ENCODE assay signal across 8 mouse cellular contexts in genomic region chr14:51913960-51914762, GRCm38 (mm10). TPM values are rescaled to one million over a fixed set of nuclear protein-coding genes. Genes with fewer than 3 reads are reported as not detected.
A peak's percentile ranks its signal among the peaks of the same experiment; 100 is the strongest.
DNase-seq lines count a peak whose midpoint lies in the region; ATAC-seq and TF ChIP-seq lines count a peak whose summit lies in the region.

Ndrg2 (minus strand) TSS chr14:51914158.

- peak within 1 kb of the TSS; percentile 93 for H3K4me2 ChIP-seq in hindbrain, embryonic 12.5 days (replicated peaks)
- peak within 1 kb of the TSS; percentile 100 for H3K4me2 ChIP-seq in lung, embryonic 14.5 days

- H3K4me3 ChIP-seq in hindbrain, embryonic 12.5 days = peak within 1 kb of the TSS; percentile 56
- H3K4me3 ChIP-seq in lung, embryonic 14.5 days (ENCODE audit: low read depth, low read length) = peak within 1 kb of the TSS; percentile 57
- H3K4me3 ChIP-seq in olfactory bulb, adult 2 months (ENCODE audit: insufficient read depth, low read depth, low read length) = peak within 1 kb of the TSS; percentile 79

- no peak for TF ChIP-seq POLR2A in olfactory bulb, adult 2 months (IDR thresholded peaks at IDR 0.05; ENCODE audit: insufficient read depth, low read depth, low read length)

- peaks cover 29% of the 10 kb centered on the region for H3K27me3 ChIP-seq in hindbrain, embryonic 12.5 days
- no peaks in the 10 kb centered on the region for H3K27me3 ChIP-seq in lung, embryonic 14.5 days (ENCODE audit: insufficient read depth, low read length)

- ATAC-seq in hindbrain, embryonic 12.5 days (ENCODE audit: low FRiP score) = peak; percentile 78
- ATAC-seq in lung, embryonic 14.5 days (ENCODE audit: insufficient read depth) = peak; percentile 75

- H3K27ac ChIP-seq in hindbrain, embryonic 12.5 days = peak within 1 kb of the TSS; percentile 35
- peak within 1 kb of the TSS; percentile 78 for H3K27ac ChIP-seq in lung, embryonic 14.5 days (ENCODE audit: low read depth)
- peak within 1 kb of the TSS; percentile 71 for H3K27ac ChIP-seq in olfactory bulb, adult 2 months (ENCODE audit: insufficient read depth, low read depth, low read length)

- no peaks in the 10 kb centered on the region for H3K36me3 ChIP-seq in hindbrain, embryonic 12.5 days
- H3K36me3 ChIP-seq in lung, embryonic 14.5 days (ENCODE audit: insufficient read depth) = no peaks in the 10 kb centered on the region

- no peak for TF ChIP-seq CTCF in lung, embryonic 14.5 days (IDR thresholded peaks at IDR 0.05; ENCODE audit: low read depth)
- no peak for TF ChIP-seq CTCF in olfactory bulb, adult 2 months (IDR thresholded peaks at IDR 0.05; ENCODE audit: insufficient read depth, low read depth, low read length)

- H3K4me1 ChIP-seq in hindbrain, embryonic 12.5 days = peaks cover 26% of the 10 kb centered on the region
- H3K4me1 ChIP-seq in lung, embryonic 14.5 days (ENCODE audit: insufficient read depth) = peaks cover 6% of the 10 kb centered on the region
- peaks cover 20% of the 10 kb centered on the region for H3K4me1 ChIP-seq in olfactory bulb, adult 2 months (ENCODE audit: control insufficient read depth, insufficient read depth, low read length)

- peak within 1 kb of the TSS; percentile 68 for H3K9ac ChIP-seq in hindbrain, embryonic 12.5 days
- H3K9ac ChIP-seq in lung, embryonic 14.5 days = peak within 1 kb of the TSS; percentile 64

- WGBS in hindbrain, embryonic 12.5 days = 2% methylated on average over 21 of the region's 23 CpGs
- 4% methylated on average over 21 of the region's 23 CpGs for WGBS in lung, embryonic 14.5 days
- 8% methylated on average over 23 of the region's 23 CpGs for WGBS in olfactory bulb, adult 2 months

- DNase-seq in R1 (ENCODE audit: low read depth, low spot score) = peak; percentile 65
- peak; percentile 76 to 85 for DNase-seq in cerebellum, postnatal 10 days
- peak; percentile 68 to 71 for DNase-seq in frontal cortex, postnatal 36 days (ENCODE audit: low spot score in 2 of 2)
- DNase-seq in layer of hippocampus, postnatal 10 days (ENCODE audit: low spot score in 2 of 2) = peak; percentile 78 to 87
- DNase-seq in lung, embryonic 14.5 days = peak; percentile 79
- peak; percentile 78 for DNase-seq in thymus, postnatal 4 days

- H3K9me3 ChIP-seq in hindbrain, embryonic 12.5 days (replicated peaks) = no peaks in the 10 kb centered on the region
- H3K9me3 ChIP-seq in lung, embryonic 14.5 days (ENCODE audit: low read depth, low read length) = no peaks in the 10 kb centered on the region

RNA-seq across cellular contexts. Expression of gene Ndrg2, which starts in this region (rescaled TPM):
- 34.2 and 39.1 TPM in 2 replicates for polyA plus RNA-seq in hindbrain, embryonic 12.5 days (2016; fragmentation: Nextera tagmentation; extraction: Ambion mirVana)
- 100 to 1,000 TPM; 488 to 494 TPM for total RNA-seq in layer of hippocampus, postnatal 10 days (2021)
- polyA plus RNA-seq in lung, embryonic 14.5 days (2014; fragmentation: Nextera tagmentation; extraction: Ambion mirVana) = 22.7 and 24.0 TPM in 2 replicates
- 1,444 TPM in 1 of 2 replicates, not detected in the other for polyA plus RNA-seq in olfactory bulb, adult 2 months (2012; ENCODE audit: insufficient read depth, insufficient read length, low replicate concordance, missing spikeins)

Comparison
In these comparisons a context has a peak if more than half of its experiments do, and no peak if none do; other contexts are left out.
1. Peak in every context shown above with its lines: DNase-seq, ATAC-seq, H3K4me3 ChIP-seq and H3K27ac ChIP-seq.